Mouse (Mus musculus): ENCODE data around the gene Csnk1e. TPM values are rescaled to one million over a fixed set of nuclear protein-coding genes. Genes with fewer than 3 reads are reported as not detected.

Csnk1e gene
- total and polyA plus RNA-seq, 3 experiments = 10.4 to 46.7 (median 16.8) TPM

DNA sequence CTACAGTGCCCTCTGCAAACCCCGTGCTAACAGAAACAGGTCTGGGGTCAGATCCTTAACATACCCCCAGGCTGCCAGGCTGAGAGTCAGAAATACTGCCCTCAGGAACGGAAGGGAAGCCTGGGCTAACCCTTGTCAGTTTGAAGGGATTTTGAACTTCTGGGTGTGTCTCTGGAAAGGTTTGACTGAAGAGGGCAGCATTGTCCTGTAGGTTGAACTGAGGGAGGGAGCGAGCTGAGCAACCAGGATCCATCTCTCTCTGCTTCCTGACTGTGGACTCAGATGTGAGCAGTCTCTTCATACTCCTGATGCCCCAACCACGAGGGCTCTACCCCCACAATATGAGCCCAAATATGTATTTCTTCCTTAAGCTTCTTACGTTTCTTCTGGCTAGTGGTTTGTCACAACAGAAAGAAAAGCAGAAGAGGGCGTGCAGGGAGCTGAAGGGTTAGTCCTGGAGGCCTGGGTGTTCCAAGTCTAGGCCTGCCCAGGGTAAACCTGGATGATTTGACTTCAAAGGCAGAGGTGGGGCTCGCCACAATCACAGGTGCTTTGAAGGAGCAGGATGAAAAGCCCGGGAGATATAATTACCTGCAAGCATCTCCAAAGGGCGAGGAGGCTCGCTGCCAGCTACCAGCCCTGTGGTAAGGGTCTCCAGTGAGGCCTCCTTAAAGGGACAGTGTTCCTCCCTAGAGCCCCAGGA is 43.9 kb downstream of the Csnk1e start:
- H3K79me2 ChIP-seq (replicated peaks; ENCODE audit: control insufficient read depth, extremely low read depth, insufficient read depth, poor library complexity, severe bottlenecking) = no peaks in the 10 kb centered on the region
- no peak overlapping the region for H3K27ac ChIP-seq (ENCODE audit: insufficient read depth, low read depth)
- H3K4me3 ChIP-seq (replicated peaks in 1 of 3; ENCODE audit: low read depth in 2 of 3, low read length in 2 of 3, poor library complexity in 1 of 3) = no peak overlapping the region
- no peak overlapping the region for H3K9ac ChIP-seq (ENCODE audit: insufficient read depth, low read depth)
- H3K4me2 ChIP-seq (ENCODE audit: insufficient read depth, low read depth, poor library complexity, severe bottlenecking) = no peak overlapping the region
- dilution Hi-C loops (cut with MboI; ENCODE audit: extremely low pct_ligation_motif_present, extremely low pct_unique_long_range_greater_than_20kb, low sequenced_read_pairs) = no loop called here
- DNase-seq (ENCODE audit: extremely low read depth) = no peak
- H3K9me3 ChIP-seq (replicated peaks; ENCODE audit: low read length) = no peaks in the 10 kb centered on the region
- in situ Hi-C loops (cut with MboI; ENCODE audit: low pct_ligation_motif_present, low pct_unique_long_range_greater_than_20kb, low sequenced_read_pairs) = no loop called here
- no peaks in the 10 kb centered on the region for H3K27me3 ChIP-seq (replicated peaks)
- no peak for TF ChIP-seq USF2 (conservative IDR thresholded peaks at IDR 0.05; ENCODE audit: low read depth, low read length)
- TF ChIP-seq ELF1 (IDR thresholded peaks at IDR 0.05; ENCODE audit: low read depth, low read length) = no peak
- TF ChIP-seq UBTF (IDR thresholded peaks at IDR 0.05; ENCODE audit: low read depth, low read length) = no peak
- TF ChIP-seq POLR2A (IDR thresholded peaks at IDR 0.05; ENCODE audit: low read depth, low read length) = no peak
- no peak for TF ChIP-seq JUN (IDR thresholded peaks at IDR 0.05; ENCODE audit: insufficient read depth, low read depth, low read length)
- no peak for TF ChIP-seq SIN3A (IDR thresholded peaks at IDR 0.05; ENCODE audit: low read length)
- no peak for TF ChIP-seq MAFK (IDR thresholded peaks at IDR 0.05; ENCODE audit: insufficient replicate concordance, low read length)
- TF ChIP-seq MAZ (IDR thresholded peaks at IDR 0.05; ENCODE audit: low read depth, low read length) = no peak
- no peak for TF ChIP-seq KAT2A (IDR thresholded peaks at IDR 0.05; ENCODE audit: insufficient replicate concordance, low read length)
- TF ChIP-seq SMC3 (IDR thresholded peaks at IDR 0.05; ENCODE audit: low read depth, low read length) = peak; percentile 69
- peak in 1 of 2 experiments; percentile 69; a peak in 2 of 4 replicates for TF ChIP-seq CTCF (conservative IDR thresholded peaks at IDR 0.05 in 1 of 2, IDR thresholded peaks at IDR 0.05 in 1 of 2; ENCODE audit: low read depth in 2 of 2, low read length in 2 of 2)
- no peak for TF ChIP-seq GABPA (IDR thresholded peaks at IDR 0.05; ENCODE audit: insufficient replicate concordance, low read depth, low read length)
- TF ChIP-seq ETS1 (conservative IDR thresholded peaks at IDR 0.05; ENCODE audit: low read depth, low read length) = no peak
- TF ChIP-seq JUND (conservative IDR thresholded peaks at IDR 0.05; ENCODE audit: low read depth, low read length) = no peak
- peak; percentile 77 for TF ChIP-seq RAD21 (IDR thresholded peaks at IDR 0.05; ENCODE audit: low read depth, low read length)
- no peak for TF ChIP-seq PAX5 (IDR thresholded peaks at IDR 0.05; ENCODE audit: low read length)
- TF ChIP-seq USF1 (IDR thresholded peaks at IDR 0.05; ENCODE audit: low read depth, low read length) = no peak
- peaks cover 18 to 41% of the 10 kb centered on the region in 2 experiments for H3K4me1 ChIP-seq (ENCODE audit: control insufficient read depth in 1 of 2, insufficient read depth in 2 of 2)
- H3K36me3 ChIP-seq (replicated peaks in 1 of 2; ENCODE audit: control insufficient read depth in 1 of 2, insufficient read depth in 1 of 2, low read length in 1 of 2) = peaks cover 0 to 19% of the 10 kb centered on the region in 2 experiments

DNA sequence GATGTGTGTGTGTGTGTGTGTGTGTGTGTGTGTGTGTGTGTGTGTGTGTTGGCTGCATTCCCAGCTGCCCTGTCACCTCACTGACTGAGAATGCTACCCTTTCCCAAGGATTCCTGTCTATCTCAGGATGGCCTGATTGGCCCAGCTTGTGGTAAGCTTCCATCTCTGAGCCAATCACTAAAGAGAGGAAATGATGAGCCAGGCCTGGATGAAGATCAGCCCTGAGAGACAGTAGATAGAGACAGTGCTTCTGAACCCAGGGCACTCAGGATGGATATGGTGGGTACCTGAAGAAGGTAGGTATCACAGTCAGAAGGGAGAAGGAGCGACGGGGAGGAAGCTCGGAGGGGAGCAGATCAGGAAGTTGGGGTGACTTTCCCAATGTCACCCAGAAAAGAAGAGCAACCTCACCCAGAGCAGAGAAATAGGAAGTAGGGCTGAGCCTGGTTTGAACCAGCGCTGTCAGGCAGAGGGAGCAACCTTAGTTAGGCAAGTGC is 46.2 kb downstream of the Csnk1e start:
- in situ Hi-C loops (cut with MboI; ENCODE audit: low pct_ligation_motif_present, low pct_unique_long_range_greater_than_20kb, low sequenced_read_pairs) = no loop called here
- dilution Hi-C loops (cut with MboI; ENCODE audit: extremely low pct_ligation_motif_present, extremely low pct_unique_long_range_greater_than_20kb, low sequenced_read_pairs) = no loop called here
- no peak for TF ChIP-seq BHLHE40 (IDR thresholded peaks at IDR 0.05; ENCODE audit: low read depth, low read length)
- TF ChIP-seq KAT2A (IDR thresholded peaks at IDR 0.05; ENCODE audit: insufficient replicate concordance, low read length) = no peak
- no peak for TF ChIP-seq CTCF (conservative IDR thresholded peaks at IDR 0.05 in 1 of 2, IDR thresholded peaks at IDR 0.05 in 1 of 2; ENCODE audit: low read depth in 2 of 2, low read length in 2 of 2)
- TF ChIP-seq EP300 (IDR thresholded peaks at IDR 0.05; ENCODE audit: low read length) = no peak
- TF ChIP-seq ZC3H11A (IDR thresholded peaks at IDR 0.05; ENCODE audit: low read depth, low read length) = no peak
- no peak for TF ChIP-seq CHD1 (IDR thresholded peaks at IDR 0.05; ENCODE audit: low read depth, low read length)
- TF ChIP-seq ZNF384 (IDR thresholded peaks at IDR 0.05; ENCODE audit: low read depth, low read length) = no peak
- no peak for TF ChIP-seq SIN3A (IDR thresholded peaks at IDR 0.05; ENCODE audit: low read length)
- TF ChIP-seq CHD2 (IDR thresholded peaks at IDR 0.05; ENCODE audit: low read length) = no peak
- no peak for TF ChIP-seq MAFK (IDR thresholded peaks at IDR 0.05; ENCODE audit: insufficient replicate concordance, low read length)
- no peak for TF ChIP-seq ZKSCAN1 (IDR thresholded peaks at IDR 0.05; ENCODE audit: borderline replicate concordance, low read depth, low read length)
- no peak for TF ChIP-seq TBP (conservative IDR thresholded peaks at IDR 0.05; ENCODE audit: low read depth, low read length)
- TF ChIP-seq USF1 (IDR thresholded peaks at IDR 0.05; ENCODE audit: low read depth, low read length) = no peak
- TF ChIP-seq POLR2A (IDR thresholded peaks at IDR 0.05; ENCODE audit: low read depth, low read length) = no peak
- TF ChIP-seq USF2 (conservative IDR thresholded peaks at IDR 0.05; ENCODE audit: low read depth, low read length) = no peak
- TF ChIP-seq MYC (IDR thresholded peaks at IDR 0.05; ENCODE audit: low read depth, low read length) = no peak
- TF ChIP-seq ETS1 (conservative IDR thresholded peaks at IDR 0.05; ENCODE audit: low read depth, low read length) = no peak

More for the DNA sequence above, 46.2 kb downstream of the Csnk1e start:
- no peaks in the 10 kb centered on the region for H3K79me2 ChIP-seq (replicated peaks; ENCODE audit: control insufficient read depth, extremely low read depth, insufficient read depth, poor library complexity, severe bottlenecking)
- H3K27ac ChIP-seq (ENCODE audit: insufficient read depth, low read depth) = no peak overlapping the region
- no peak overlapping the region for H3K4me2 ChIP-seq (ENCODE audit: insufficient read depth, low read depth, poor library complexity, severe bottlenecking)
- no peak for DNase-seq (ENCODE audit: extremely low read depth)
- peaks cover 12 to 40% of the 10 kb centered on the region in 2 experiments for H3K4me1 ChIP-seq (ENCODE audit: control insufficient read depth in 1 of 2, insufficient read depth in 2 of 2)
- no peak overlapping the region for H3K4me3 ChIP-seq (replicated peaks in 1 of 3; ENCODE audit: low read depth in 2 of 3, low read length in 2 of 3, poor library complexity in 1 of 3)
- H3K27me3 ChIP-seq (replicated peaks) = no peaks in the 10 kb centered on the region
- H3K9me3 ChIP-seq (replicated peaks; ENCODE audit: low read length) = no peaks in the 10 kb centered on the region
- no peak overlapping the region for H3K9ac ChIP-seq (ENCODE audit: insufficient read depth, low read depth)
- peaks cover 0 to 19% of the 10 kb centered on the region in 2 experiments for H3K36me3 ChIP-seq (replicated peaks in 1 of 2; ENCODE audit: control insufficient read depth in 1 of 2, insufficient read depth in 1 of 2, low read length in 1 of 2)
